Mouse (Mus musculus) embryo, embryonic 9.5 days (tissue): Measurements from ENCODE around the gene Notch2.
"Not testable (repeated sequence)": the region's sequence is repeated elsewhere in the genome, so short reads cannot be mapped to it uniquely, and the experiment has no call there.

Experiments
- DNase-seq: peaks from one replicate; pipeline ENCODE4 v3.0.0-alpha.2; 2017; ENCODE audit errors: extremely low spot score

The Notch2 gene

DNA sequence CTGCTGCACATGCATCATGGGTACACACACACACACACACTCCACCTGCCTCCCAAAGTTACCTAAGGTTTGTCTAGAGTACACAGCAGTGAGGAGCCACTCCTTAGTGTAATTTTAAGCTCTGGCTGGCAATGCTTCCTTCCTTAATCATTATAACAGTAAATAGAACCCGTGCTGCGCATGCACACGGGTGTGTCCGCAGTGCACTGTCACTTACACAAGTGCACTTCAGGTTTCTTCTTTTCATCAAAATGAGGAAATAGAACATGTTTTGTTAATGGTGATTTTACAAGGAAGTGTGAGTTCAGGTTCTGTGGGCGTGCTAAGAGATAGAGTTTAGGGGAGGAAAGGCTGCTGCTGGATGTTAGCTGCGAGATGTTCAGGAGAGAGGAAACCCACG, 17.8 kb downstream of the Notch2 start:
- DNase-seq: no peak

DNA sequence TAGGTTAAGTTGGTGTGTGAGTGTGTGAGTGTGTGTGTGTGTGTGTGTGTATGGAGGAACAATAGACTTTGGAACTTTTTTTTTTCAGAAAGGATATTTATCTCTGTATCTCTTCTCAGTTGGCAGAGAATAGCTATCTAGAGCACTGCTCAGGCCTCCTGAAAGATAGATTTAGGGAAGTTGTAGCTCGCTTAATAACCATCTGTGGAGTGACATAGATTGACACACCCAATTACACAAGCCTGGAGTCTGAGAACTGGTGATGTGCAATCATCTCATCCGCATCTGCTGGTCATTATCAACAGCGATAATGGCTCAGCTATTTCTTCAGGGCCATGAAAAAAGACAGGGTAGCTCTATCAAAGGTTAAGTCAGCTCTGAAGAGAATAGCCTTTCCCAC, 18.9 kb downstream of the Notch2 start:
- DNase-seq: no peak

DNA sequence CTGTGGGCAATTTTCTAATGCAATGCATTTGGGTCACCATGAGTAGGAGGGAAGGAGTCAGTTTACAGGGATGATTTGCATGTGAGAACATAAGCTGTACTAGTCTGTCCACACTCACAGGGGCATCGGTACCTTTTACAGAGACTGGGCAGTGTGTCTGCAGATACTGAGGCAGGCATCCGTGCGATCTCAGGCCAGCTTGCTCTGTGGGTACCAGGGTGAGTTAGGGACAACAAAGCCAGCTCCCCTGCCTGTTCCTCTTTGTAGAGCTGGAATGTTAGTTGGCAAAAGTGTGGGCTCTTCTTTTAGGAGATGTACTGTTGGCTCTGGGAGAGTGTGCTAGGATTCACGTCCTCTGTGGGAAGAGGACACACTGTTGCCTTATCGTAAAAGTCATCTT, 19.6 kb downstream of the Notch2 start:
- no peak for DNase-seq

DNA sequence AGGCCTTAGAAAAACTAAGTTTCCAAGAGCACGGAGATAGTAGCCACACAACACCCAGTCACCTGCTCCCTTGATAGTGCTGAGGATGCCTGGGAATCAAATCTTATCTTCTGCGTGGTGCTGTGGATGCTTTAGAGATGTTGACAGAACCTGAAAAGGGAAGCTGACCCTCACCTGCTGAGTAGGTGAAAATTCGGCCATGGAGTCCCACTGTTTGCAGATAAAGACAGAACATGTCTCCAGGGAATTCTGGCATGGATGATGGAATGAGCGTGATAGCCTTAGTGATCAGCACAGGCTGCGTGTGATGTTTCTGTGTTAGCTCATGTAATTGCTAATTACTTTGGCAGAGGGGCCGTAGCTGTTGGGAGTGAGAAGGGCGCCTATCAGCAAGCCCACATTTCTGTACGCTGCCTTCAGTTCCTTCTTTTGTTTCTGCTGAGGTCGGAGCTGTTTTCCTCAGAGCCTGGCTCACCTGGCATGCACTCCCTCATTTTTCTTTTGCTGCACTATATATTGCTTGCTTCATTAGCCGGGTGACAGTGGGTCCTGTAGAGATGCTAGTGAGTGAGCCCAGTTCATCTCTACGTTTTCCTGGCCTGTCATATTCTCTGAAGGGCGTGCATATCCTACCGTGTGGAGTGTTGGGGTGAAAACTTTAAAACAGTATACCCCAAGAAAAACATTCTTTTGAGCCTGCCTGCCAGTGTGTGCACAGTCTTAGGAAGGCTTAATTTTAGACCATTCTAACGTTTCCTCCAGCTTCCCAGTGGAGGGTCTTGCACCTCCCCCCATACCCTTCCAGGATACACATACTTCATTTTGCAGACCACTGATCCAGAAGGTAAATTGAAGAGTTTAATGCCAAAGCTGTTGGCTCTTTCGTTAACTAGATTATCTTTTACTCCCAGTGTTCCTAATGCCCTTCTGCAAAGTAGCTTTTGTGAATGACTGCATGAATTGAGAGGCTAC, 21.6 kb downstream of the Notch2 start:
- no peak for DNase-seq

DNA sequence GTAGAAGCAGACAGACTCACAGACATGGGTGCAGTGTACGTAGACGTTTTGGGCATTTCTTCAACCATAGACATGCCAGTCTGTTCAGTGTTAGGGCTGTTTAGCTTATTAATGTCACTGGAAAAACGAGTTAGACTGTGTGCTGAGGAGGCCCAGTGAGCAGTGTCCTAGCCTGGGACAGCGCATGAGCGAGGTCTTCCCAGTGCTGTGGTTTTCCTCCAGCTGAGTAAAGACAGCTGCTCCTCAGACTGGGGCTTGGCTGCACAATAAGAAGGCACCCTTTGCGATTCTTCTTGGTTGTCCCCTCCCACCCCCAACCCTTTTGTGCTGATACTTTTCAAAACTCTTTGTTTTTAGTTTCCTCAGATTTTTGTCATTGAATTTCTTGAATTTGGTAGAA, 22.8 kb downstream of the Notch2 start:
- no peak for DNase-seq

DNA sequence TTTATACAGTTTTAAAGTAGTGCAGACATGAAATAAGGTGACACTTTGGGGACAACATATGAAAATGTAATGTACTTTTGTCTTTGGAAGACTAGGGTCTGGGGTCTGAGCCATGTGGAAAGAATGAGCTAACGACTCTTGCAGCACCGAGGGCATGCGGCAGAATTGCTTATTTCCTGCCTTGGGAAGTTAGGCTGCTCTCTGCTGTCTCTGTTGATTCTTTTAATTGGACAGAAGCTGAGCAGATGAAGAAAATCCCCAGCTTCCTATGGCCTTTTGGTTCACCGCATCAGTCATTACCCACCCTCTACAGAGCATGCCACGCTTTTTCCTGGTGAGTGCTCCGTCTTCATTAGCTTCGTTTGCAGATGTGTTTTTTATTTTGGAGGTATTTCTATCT, 23.8 kb downstream of the Notch2 start:
- DNase-seq: no peak

DNA sequence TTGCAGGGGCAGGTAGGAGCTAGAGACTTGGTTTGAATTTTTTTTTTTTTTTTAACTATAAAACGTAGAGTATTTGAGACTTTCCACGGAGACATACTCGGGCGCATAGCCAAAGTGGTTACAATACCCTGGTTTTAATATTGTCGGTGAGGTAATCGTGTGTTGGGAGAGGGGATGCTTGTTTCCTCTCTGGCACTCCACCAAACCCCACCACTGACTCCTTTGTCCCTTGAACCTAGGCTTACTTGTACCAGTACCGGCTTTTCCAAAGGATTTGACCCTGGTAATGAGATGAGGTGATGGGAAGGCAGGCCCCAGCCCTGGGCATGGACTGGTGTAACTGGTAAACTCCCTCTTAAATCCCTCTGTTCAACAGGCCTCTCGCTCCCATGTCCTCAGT, 25.3 kb downstream of the Notch2 start:
- no peak for DNase-seq

DNA sequence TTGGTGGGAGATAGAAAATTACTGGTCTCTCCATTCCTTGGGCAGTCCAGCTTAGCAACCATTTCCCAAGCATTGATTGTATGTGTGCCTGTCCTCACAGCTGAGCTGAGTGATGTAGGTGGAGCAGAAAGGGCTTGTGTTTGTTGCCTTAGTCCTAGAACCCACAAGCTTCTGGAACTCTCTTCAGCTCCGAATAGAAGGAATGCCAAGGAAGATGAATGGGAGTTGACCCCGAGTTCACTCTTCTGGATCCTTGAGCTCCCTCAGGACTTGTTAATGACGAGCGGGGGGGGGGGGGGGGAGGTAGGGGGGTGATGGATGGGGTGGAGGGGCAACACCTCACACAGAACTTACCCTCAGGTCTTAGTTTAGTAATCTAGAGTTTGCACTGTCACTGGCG, 25.9 kb downstream of the Notch2 start:
- DNase-seq: no peak

DNA sequence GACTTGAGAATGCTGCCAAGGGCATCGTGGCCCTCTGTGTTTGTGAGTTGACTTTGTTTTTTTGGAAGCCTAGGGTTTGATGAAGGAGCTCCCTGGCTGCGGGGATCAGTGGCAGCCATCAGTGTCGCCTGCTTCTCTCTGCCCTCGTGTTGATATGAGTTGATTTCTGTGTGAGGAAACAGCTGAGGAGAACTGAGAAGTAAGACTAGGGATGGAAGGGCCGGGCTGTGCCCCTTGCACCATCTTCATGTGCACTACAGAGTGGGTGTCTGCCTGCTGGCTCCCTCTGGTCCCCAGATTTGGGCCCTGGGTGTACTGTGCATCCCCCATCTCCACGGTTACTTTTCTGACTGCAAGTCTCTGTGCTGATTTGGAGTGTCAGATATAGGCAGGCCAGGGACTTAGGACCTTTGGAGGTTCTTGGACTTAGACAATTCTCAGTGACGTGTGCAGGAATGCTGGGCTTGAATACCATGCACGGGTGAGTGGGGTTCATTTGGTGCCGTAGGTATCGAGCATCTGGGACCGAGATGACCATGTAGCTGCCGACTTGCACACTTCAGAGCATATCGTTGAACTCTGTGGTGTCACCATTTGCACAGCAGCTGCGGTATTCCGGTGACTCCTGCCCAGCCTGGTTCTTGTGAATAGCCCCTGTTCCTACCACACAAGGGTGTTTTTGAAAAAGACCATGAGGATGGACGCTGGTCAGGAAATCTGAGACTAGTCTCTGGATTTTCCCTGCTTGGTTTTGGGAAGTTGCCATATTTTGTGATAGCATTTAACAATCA, 26.5 kb downstream of the Notch2 start:
- DNase-seq: no peak

DNA sequence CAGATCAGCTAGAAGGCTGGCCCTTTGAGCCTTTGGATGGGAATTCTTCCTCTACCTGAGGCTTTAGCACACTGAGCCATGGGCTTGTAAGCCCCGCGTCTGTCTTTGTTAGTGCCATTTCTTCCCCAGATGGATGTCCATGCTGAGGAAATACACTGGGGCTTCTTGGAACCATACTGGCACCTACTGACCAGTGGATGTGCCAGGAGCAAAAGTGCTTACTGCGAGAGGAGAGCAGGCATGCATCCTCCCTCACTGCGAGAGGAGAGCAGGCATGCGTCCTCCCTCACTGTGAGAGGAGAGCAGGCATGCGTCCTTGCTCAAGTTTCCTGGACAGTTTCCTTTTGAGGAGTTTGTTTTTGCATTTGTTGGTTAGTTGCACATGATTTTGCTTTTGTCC, 27.5 kb downstream of the Notch2 start:
- no peak for DNase-seq

DNA sequence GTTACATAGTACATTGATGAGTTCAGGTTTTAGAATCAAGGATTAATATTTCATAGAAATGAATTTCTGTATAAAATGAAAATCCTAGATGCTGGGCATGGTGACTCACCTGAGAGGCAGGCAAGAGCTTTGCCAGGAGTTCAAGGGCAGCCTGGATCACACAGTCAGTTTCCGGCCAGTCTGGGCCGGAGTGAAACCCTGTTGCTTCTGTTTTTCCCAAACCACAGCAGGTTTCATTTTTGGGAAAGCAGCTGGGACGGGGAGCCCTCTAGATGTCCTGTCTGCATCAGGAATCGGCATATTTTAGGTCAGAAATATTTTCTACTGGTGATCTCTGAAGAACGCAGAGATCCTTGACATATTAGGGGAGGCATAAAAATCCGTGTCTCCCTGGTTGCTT, 29.0 kb downstream of the Notch2 start:
- no peak for DNase-seq

DNA sequence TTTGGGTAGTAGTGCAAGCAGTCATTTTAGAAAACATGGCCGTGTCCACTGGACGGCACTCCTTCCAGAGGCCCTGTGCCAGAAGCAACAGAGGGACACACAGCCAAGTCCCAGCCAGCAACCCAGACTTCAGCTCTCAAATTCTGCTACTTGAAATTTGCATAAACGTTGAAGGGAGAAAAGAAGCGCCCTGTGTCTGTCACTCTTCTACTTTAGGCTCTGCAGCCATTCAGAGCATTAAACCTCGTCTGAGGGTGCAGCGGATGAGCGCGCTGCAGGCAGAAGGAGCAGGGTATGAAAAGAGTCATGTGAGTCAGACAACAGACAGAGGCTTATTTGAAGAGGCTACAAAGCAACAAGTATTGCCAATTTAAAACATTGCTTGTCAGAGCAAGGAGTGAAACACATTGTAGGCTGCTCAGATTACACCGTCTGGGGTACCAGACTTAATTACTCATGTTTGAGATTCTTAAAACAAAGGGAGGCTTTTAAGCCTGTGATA, 29.7 kb downstream of the Notch2 start:
- DNase-seq: peak; percentile 49

DNA sequence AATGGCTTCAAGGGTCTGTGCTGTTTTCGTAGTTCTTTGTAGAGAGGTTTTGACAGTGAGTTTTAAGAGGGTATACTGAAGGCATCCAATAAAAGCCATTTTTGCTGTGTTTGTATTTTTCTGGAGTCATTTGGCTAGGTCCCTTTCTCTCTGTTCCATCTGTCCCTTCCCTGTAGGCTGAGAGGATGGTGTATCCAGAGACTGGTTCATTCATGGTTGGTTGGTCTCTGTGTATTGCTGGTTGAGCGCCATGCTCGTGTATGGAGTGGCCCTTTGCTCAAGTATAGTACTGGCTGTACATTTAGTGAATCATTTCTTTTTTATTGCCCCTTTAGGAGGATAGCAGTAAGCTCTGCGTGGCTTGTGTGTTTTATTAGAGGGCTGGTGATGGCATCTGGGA, 30.3 kb downstream of the Notch2 start:
- no peak for DNase-seq

DNA sequence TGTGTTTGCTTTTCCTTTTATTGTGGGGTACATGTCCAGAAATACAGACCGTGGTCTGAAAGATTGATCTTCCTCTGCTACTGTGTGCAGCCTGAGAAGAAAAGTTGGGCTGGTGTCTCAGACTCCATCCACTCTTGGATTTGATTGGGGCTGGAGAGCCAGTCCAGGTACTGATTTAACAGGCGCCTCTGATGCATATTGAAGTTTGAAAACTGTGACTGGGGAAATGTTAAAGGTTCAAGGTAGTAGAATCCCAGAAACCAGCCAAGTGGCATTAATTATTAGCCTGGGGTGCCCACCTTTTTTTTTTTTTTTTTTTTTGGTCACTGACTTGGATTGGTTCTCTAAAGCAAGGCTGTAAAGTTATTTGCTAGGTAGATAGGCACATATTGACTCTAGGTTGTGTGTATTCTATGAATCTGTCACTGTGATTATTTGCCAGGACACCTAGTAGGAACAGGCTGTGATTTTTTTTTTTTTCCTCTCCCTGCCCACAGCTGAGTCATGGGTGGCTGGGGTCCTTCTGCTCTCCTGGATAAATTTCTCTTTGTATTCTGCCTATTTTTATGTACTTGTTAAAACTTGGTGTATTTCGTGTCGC, 31.5 kb downstream of the Notch2 start:
- DNase-seq: no peak

DNA sequence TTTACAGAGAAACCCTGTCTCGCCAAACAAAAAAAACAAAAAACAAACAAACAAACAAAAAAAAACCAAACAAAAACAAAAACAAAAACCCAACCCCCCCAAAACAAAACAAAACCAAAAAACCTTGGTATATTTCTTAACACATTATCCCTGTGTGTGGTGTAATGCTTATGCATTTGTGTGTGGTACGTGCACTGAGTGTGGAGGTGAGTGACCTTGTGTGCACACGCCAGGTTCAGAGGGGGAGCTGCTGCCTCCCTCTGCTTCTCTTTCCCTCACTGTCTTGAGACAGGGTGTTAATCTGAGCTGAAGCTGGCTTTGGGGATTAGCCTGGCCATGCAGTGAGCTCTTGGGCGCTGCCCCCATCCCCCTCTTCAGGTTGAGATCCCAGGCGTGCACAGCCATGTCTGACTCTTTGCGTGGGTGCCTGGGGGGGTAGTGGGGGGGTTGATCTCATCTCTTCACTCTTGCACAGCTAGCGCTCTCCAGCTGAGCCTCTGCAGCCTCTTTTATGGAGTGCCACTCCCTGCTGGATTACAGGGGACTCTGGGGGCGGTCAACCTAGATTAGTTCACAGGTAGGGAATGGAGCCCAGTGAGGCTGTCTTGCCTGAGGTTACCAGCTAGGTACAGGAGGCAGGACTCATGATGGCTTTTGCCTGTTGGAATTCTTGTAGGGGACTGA, 32.3 kb downstream of the Notch2 start:
- DNase-seq: no peak

DNA sequence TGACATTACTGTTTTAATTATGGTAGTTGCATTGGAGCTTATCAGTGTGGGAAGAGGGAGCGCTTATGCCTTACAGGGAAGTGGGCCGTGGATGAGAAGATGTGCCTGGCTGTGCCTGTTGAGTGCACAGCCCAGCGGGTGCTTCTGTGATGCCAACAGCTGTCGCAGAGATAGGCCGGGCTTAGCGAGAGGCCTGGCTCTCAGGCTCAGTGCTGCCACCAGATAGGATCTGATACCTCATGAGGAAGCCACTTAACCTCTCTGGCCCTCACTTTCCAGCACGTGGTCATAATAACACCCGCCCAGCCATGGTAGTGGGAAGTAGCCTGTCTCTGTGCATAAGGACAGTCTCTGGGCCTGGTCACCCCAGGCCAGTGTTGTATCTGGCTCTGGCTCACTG, 33.0 kb downstream of the Notch2 start:
- DNase-seq: no peak

DNA sequence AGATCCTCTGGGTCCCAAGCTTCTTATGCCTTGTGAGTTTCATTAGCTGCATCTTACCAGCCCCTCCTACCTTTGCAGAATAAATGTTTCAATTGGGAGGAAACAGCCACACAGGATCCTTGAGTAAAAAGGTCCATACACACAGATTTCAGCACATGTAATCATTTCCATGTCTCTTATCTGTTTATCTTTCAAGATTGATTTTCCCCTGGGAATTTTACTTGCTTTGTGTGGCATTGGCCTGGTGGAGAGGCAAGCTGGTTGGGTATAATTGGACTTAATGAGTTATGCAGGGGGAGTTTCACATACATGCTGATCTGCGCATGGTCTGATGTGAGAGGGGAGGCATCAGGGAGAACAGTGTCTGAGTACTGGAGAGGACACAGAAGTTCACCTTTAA, 36.3 kb downstream of the Notch2 start:
- DNase-seq: no peak

DNA sequence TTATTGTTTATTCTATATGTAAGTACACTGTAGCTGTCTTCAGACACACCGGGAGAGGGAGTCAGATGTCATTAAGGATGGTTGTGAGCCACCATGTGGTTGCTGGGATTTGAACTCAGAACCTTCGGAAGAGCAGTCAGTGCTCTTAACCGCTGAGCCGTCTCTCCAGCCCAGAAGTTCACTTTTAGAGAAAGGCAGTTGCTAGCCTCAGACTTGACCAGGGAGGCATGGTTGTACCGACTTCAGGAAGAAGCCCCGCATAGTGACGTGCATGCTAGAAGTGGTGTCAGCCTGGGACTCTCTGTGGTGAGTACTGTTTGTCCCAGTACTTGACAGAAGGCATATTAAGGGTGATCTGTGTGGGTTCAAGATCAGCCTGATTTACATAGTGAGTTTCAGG, 36.8 kb downstream of the Notch2 start:
- not testable (repeated sequence) for DNase-seq

DNA sequence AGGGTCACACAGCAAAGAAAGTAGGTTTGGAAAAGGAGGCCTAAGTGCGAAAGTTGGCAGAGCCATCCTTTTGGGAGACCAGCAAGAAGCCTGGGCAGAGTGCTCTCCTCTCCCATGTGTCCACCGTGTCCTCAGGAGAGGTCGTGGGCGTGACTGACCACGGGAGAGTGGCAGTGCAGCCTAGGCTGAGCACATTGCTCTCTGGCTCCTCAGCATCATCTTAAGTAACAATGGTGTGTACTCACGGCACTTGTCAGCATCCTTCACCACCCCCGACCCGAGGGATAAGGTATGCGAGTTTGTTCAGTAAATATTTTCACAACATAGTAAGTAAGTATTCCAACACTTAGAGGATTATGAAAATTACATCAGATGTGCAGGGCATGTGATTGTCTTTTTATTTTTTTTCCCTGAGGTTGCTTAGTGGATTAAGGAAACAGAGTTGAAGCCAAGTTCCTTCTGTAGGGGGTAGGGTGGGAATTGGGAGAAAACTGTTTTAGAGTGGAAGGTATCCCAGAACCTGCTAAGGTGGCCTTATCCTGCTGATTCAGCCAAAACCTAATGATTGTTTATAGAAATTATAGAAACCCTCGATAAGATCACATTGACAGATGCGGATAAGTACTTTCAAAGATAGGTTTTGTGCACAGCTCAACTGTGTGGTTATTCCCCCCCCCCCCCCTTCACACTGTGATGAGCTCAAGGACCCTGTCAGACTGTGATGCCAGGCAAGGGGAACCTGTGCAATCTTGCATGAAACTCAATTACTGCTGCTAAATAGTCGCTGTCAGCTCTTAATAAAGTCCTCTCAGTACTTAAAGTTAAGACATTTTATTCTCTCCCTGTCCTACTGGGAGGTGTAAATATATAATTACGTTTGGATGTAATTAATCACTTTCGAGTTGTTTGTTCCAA, 37.4 kb downstream of the Notch2 start:
- DNase-seq: no peak

DNA sequence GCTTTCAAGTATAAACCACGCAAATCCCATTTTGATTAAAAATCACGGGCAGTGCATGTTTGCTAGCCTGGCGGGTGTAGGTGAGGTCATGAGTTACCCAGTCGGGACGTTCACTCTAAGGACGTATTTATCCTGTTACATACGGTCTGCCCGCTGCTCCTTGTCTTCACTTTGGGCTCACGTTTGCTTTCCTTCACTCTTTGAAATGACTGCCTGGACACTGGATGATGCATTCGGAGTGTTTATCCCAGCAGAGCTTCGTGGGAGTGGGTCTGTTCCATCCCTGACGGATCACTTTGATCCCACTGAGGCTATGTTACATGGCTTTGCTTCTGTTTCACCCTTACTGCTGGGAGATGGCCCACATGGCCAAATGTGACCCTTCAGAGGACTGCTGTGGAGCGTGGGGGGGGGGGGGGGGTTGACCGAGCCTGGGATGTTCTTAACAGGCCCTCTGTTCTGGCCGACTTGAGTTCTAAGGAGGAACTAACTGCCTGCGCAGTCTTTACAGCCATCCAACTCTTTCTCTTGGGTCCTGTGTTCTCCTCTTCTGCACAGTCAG, 38.2 kb downstream of the Notch2 start:
- DNase-seq: no peak
